ENCODE assay signal across 22 mouse cellular contexts in the genomic region with DNA sequence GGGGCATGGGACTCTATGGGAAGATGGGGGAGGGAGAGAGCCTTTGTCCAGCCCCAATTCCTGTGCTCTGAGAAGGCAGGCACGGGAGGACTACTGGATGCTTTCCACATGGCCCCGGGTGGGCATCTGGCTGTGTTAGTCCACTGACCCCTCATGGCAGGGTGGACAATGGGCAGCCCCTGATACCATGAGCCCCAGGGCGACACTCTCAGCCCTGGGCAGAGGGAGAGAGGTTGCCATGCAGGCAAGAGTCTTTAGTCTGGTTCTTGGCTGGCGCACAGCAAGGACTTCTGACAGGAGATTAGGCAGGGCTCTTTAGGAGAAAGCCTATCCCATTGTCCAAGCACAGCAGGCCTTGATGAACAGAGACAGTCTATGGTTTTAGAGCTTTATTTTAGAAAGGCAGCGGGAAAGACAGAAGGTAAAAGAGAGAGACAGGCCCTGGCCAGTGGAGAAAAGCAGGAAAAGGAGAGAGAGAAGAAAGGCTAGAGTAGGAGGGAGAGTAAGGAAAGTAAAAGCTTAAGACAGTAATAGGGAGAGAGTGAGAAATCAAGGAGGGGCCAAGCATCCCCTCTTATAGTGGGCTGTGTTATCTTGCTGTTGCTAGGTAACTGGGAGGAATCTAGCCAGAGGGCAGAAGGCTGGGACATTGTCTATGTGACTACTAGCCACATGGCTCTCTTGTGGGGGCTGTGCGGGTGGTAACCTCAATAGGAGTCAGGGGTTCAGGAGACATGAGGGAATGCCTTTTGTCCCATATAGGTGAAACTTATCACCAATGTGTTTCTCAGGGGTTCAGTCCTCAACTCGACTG. TPM values are rescaled to one million over a fixed set of nuclear protein-coding genes. Genes with fewer than 3 reads are reported as not detected.
"Had no signal": no experiment of that assay in that cellular context is flagged by ENCODE, and none has a peak within 500 bp of the region (broad histone marks: within the 10 kb centered on the region; RNA-seq: fewer than 3 reads in every experiment).

No protein-coding gene starts in this region.

RNA-seq across cellular contexts. Expression of gene Tcl1b4, which starts 1.9 kb away (rescaled TPM):
- total RNA-seq: layer of hippocampus, adult 8-10 months; layer of hippocampus, postnatal 10 days; layer of hippocampus, postnatal 36 days; left cerebral cortex, adult 2 months; left cerebral cortex, postnatal 10 days; left cerebral cortex, postnatal 36 days; liver, adult 2 months; megakaryocyte progenitor cell, adult 5-6 weeks; megakaryocyte-erythroid progenitor cell, adult 5-6 weeks; monocyte, adult 5-6 weeks had no signal
- polyA plus RNA-seq: kidney, embryonic 15.5 days; limb, embryonic 11.5 days; limb, embryonic 14.5 days; liver, adult 2 months; liver, embryonic 13.5 days; liver, embryonic 16.5 days; lung, adult 2 months; lung, embryonic 16.5 days; myocyte; neural tube, embryonic 11.5 days; neural tube, embryonic 14.5 days; stomach, embryonic 15.5 days; thymus, postnatal 0 days had no signal

RNA-seq across cellular contexts. Expression of gene Tcl1b3, which starts 9.0 kb away (rescaled TPM):
- total RNA-seq: layer of hippocampus, adult 8-10 months; layer of hippocampus, postnatal 10 days; layer of hippocampus, postnatal 36 days; left cerebral cortex, adult 2 months; left cerebral cortex, postnatal 10 days; left cerebral cortex, postnatal 36 days; liver, adult 2 months; megakaryocyte progenitor cell, adult 5-6 weeks; megakaryocyte-erythroid progenitor cell, adult 5-6 weeks; monocyte, adult 5-6 weeks had no signal
- polyA plus RNA-seq: kidney, embryonic 15.5 days; limb, embryonic 11.5 days; limb, embryonic 14.5 days; liver, adult 2 months; liver, embryonic 13.5 days; liver, embryonic 16.5 days; lung, adult 2 months; lung, embryonic 16.5 days; myocyte; neural tube, embryonic 11.5 days; neural tube, embryonic 14.5 days; stomach, embryonic 15.5 days; thymus, postnatal 0 days had no signal

RNA-seq across cellular contexts. Expression of gene Tcl1, which starts 22.7 kb away (rescaled TPM):
- total RNA-seq: layer of hippocampus, adult 8-10 months; layer of hippocampus, postnatal 10 days; layer of hippocampus, postnatal 36 days; left cerebral cortex, adult 2 months; left cerebral cortex, postnatal 10 days; left cerebral cortex, postnatal 36 days; liver, adult 2 months; megakaryocyte progenitor cell, adult 5-6 weeks; megakaryocyte-erythroid progenitor cell, adult 5-6 weeks; monocyte, adult 5-6 weeks had no signal
- polyA plus RNA-seq: kidney, embryonic 15.5 days; limb, embryonic 11.5 days; limb, embryonic 14.5 days; liver, adult 2 months; liver, embryonic 13.5 days; liver, embryonic 16.5 days; lung, adult 2 months; lung, embryonic 16.5 days; myocyte; neural tube, embryonic 11.5 days; neural tube, embryonic 14.5 days; stomach, embryonic 15.5 days; thymus, postnatal 0 days had no signal

RNA-seq across cellular contexts. Expression of gene Tcl1b5, which starts 23.7 kb away (rescaled TPM):
- total RNA-seq: layer of hippocampus, adult 8-10 months; layer of hippocampus, postnatal 10 days; layer of hippocampus, postnatal 36 days; left cerebral cortex, adult 2 months; left cerebral cortex, postnatal 10 days; left cerebral cortex, postnatal 36 days; liver, adult 2 months; megakaryocyte progenitor cell, adult 5-6 weeks; megakaryocyte-erythroid progenitor cell, adult 5-6 weeks; monocyte, adult 5-6 weeks had no signal
- polyA plus RNA-seq: kidney, embryonic 15.5 days; limb, embryonic 11.5 days; limb, embryonic 14.5 days; liver, adult 2 months; liver, embryonic 13.5 days; liver, embryonic 16.5 days; lung, adult 2 months; lung, embryonic 16.5 days; neural tube, embryonic 11.5 days; neural tube, embryonic 14.5 days; stomach, embryonic 15.5 days; thymus, postnatal 0 days had no signal

RNA-seq across cellular contexts. Expression of gene Tcl1b1, which starts 40.4 kb away (rescaled TPM):
- total RNA-seq: layer of hippocampus, adult 8-10 months; layer of hippocampus, postnatal 10 days; layer of hippocampus, postnatal 36 days; left cerebral cortex, adult 2 months; left cerebral cortex, postnatal 10 days; left cerebral cortex, postnatal 36 days; liver, adult 2 months; megakaryocyte progenitor cell, adult 5-6 weeks; megakaryocyte-erythroid progenitor cell, adult 5-6 weeks; monocyte, adult 5-6 weeks had no signal
- polyA plus RNA-seq: kidney, embryonic 15.5 days; limb, embryonic 11.5 days; limb, embryonic 14.5 days; liver, adult 2 months; liver, embryonic 13.5 days; liver, embryonic 16.5 days; lung, adult 2 months; lung, embryonic 16.5 days; myocyte; neural tube, embryonic 11.5 days; neural tube, embryonic 14.5 days; stomach, embryonic 15.5 days; thymus, postnatal 0 days had no signal
